Mouse (Mus musculus): Measurements from ENCODE around the gene Ice2.

The Ice2 gene

DNA sequence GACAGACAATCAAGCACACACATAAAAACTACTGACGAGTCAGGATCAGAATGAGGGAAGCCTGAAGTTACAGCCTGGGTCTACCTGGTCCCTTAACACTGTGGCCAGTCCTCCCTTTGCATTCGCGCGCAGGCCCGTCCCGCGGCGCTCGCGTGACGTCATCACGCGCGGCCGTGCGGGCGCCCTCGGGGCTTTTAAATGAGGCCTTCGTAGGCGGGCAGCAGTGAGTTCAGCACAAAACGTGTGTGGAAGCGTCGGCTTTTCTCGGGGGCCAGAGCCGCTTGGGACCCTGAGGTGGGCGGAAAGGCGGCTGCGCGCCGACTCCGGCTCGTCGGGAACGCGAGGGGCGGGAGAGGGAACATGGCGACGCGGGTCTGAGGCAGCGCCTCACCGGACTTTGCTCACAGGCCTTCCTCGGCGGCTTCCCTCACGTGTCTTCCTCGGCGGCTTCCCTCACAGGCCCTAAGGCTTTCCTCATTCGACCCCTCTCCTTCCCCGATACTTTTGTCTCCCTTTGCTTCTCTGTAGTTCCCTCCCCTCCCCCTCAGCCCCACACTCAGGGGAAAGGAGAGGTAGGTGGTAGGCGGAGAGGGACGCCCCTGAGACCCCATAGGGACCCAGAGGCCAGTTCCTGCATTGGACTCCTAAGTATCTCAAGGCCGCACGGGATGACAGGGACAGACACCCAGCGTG is at the start of gene Ice2:
Gene Ice2, plus strand, starts transcription at position 147 of the 693 bp plus-strand sequence.
- peak; percentile 77 for DNase-seq

DNA sequence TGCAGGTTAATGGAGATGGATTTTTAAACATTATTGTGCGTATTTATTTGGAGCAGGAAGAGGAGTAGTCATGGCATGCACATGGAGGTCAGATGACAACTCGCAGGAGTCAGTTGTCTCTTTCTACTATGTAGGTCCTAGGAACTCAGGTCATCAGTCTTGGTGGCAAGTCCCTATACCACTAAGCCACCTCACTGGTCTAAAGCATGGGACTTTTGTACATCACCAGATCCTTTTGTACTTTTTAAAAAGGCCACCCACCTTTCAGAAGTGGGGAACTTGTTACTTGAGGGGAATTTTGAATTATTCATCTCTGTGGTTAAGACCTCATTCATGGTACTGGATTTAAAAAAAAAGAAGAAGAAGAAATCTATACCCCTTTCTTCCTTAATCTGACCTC is 48.2 kb upstream of the Ice2 start:
- no peak for DNase-seq

- DNase-seq: no peak
These were observed 43.5 kb upstream of the Ice2 start for GRCm38 (mm10) chr9:69354228-69354627.

DNA sequence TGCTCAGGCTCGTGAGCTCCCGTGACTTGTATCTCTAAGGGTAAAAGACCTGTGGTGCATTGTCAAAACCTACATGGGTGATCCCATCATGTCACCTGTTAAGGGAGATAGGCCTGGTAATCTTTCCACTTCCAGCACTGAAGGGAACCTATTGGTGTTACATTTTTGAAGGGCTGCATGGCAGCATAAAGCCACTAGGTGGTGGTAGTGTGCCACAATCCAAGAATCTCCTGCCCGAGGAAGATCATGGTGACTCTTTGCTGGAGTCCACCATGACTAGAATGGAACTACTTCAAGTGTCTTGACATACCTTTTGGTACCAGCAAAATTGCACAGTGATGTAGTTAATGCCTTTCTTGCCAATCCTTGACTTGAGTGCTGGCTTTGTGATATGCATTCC is 39.9 kb upstream of the Ice2 start:
- peak; percentile 66 for DNase-seq

GRCm38 (mm10) chr9:69358797-69359196 is 38.9 kb upstream of the Ice2 start:
- DNase-seq: no peak

DNA sequence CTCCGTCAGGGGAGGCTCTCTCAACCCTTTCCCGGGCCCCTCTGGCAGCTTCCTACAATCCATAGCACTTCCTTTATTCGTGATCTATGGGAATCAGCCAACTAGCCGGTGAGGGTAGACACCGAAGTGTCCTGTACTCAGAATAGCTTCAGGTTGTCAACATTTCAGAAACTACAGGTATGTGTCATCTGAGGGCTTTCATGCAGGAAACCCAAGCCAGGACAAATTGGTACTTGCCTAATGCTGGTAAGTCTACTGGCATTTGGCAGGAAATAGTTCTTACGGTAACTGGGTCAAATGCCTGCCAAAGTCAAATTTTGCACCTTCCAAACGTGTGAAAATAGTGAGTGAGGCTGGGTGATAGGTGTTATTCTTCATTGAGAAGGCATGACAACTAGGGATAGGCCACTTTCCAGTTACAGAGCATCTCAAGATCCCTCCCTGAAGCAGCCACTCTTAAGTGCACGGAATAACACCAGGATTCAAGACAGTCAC is 35.7 kb upstream of the Ice2 start:
- no peak for DNase-seq

DNA sequence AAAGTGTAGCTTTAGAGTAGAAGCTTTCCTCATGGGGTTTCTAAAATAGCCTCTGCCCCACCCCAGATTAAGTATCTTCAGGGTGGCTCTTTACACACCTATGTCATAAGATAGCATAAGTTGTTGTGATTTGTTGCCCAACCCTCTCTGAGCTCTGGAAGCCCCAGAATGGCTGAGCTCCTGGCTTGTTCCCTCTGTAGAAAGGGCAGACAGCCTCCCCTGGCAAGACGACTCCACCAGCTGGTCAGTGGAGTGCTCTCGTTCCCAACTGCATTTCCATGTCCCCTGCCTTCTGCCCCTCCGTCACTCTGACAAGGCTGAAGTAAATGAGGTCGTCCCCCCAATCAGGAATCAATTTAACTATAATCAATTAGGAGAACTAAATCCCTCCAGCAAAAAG is 34.9 kb upstream of the Ice2 start:
- no peak for DNase-seq

DNA sequence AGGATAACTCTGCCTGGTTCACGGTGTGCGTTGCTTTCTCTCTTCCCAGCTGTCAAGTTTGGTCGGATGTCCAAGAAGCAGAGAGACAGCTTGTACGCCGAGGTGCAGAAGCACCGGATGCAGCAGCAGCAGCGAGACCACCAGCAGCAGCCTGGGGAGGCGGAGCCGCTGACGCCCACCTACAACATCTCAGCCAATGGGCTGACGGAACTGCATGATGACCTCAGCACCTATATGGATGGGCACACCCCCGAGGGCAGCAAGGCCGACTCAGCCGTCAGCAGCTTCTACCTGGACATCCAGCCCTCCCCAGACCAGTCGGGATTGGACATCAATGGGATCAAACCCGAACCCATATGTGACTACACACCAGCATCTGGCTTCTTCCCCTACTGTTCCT is 33.6 kb upstream of the Ice2 start:
- no peak for DNase-seq

DNA sequence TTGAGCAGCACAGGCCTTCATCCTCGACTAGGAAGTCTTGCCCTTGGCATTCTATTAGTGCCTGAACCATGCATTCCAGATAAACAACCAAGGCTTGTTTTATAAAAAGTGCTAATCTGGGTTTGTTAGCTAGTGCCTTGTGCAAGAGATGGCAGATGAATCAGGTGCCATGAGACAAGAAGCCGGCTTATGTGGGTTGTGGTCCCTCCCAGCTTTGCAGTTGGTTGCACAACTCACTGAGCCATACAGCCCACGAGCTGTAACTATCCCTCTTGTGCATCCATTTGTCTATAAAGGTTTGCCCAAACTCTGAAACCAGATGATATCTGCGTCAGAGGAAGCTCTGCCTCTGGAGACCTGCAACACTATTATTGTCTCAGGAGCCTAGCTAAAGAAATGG is 30.7 kb upstream of the Ice2 start:
- DNase-seq: no peak

DNA sequence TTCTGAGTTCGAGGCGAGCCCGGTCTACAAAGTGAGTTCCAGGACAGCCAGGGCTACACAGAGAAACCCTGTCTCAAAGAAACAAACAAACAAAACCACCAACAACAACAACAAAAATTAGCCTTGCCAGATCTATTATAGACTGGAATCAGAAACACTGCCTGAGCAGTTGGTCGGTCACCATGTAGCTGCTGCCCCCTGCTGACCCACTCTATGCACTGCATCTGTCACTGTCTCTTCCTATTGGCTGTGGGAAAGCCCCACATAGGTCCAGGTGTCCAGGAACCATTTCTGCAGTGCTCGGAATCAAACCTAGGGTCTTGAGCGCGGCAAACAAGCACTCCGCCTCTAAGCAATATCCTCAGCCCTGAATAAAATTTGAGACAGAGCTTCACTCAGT is 29.6 kb upstream of the Ice2 start:
- DNase-seq: peak; percentile 72

- DNase-seq: no peak
These were observed 26.5 kb upstream of the Ice2 start for GRCm38 (mm10) chr9:69371046-69371724.

DNA sequence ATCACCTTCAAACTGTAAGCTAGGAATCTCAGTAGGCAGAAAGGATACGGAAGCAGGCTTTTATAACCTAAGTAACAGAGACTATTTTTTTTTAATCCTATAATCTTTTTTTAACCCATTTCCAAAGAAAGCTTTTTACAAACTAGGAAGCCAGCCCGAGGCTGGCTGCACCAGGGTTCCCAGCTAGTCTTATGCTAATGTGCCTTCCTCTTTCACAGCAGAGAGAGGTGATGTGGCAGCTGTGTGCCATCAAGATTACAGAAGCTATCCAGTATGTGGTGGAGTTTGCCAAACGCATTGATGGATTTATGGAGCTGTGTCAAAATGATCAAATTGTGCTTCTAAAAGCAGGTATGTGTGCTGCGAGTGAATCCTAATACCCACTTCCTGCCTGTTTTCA is 24.8 kb upstream of the Ice2 start:
- no peak for DNase-seq

DNA sequence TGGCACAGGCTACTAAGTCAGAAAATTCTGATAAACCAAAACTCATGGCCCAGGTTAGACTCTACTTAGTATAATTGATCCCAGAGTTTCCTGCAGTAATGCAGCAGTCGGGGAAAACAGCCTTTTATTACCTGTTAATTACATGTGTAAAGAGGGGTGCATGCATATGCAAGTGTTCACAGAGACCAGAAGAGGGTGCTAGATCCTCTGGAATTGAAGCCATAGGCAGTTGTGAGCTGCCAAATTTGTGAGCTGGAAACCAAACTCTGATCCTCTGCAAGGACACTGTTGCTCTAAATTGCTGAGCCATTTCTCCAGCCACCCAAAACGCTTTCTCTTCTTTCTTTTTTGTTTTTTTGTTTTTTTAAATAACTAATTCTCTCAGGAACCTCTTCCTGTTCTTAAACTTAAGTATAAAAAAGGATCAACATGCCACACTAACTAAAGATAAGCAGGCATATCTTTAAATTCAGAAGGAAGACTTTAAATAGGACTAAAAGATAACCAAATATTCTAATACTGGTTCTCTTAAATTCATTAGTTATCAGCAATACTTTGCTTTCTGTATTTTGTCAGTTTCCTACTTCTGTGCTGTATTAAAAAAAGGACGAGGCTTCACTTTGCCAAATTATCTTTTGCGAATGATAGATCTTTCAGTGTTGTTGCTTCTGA is 20.6 kb upstream of the Ice2 start:
- DNase-seq: no peak

- no peak for DNase-seq
These were observed 20.1 kb upstream of the Ice2 start for GRCm38 (mm10) chr9:69377654-69378045.

DNA sequence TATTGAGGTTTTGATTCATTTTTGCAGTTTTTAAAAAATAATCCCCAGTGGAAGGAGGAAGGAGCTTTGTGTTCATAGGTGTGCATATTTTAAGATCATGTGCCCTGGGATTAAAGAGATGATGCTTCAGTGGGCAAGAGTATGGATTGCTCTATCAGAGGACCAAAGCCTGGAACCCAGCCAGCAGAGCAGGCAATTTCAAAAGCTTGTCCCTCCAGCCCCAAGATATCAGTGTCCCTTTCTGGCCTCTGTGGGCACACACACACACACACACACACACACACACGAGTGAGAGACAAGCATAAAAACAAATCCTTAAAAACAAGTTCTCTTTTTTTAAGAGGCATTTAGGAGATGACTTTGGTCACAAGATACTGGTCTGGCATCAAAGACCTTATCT is 17.2 kb upstream of the Ice2 start:
- DNase-seq: no peak

- DNase-seq: no peak
These were observed 16.0 kb upstream of the Ice2 start for GRCm38 (mm10) chr9:69381741-69382140.

DNA sequence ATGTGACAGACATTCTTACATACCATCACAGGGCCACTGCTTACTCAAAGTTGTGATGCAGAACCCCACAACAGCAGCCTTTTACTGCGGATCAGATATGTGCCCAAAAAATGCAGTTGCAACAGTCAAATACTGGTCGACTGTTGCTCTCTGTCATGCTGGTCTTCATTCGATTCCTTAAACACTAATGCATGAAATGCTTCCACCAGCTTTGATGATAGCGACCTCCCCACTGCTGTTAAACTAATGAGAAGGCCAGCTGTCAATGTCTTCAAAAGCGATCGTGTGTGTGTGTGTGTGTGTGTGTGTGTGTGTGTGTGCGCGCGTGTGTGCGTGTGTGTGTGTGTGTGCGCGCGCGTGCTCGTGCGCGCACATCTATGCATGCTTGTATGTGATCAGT is 13.2 kb upstream of the Ice2 start:
- no peak for DNase-seq

DNA sequence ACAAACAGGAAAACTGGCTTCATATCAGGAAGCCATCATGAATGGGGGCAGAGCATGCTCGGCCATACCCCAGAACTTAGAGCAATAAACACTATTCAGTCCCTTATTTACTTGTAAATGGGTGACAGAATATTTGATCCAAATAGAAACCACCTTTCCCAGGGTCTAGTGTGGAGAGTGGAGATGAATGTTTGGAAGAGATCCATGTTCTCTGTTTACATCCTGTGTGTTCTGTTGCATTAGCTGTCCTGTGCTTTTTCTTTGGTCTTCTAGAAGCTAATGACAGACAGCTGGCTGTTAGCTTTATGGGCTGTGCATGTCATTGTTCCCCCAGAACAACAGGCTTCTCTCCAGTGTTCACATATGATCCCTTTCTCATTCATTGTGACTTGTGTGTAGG is 12.8 kb upstream of the Ice2 start:
- DNase-seq: no peak

DNA sequence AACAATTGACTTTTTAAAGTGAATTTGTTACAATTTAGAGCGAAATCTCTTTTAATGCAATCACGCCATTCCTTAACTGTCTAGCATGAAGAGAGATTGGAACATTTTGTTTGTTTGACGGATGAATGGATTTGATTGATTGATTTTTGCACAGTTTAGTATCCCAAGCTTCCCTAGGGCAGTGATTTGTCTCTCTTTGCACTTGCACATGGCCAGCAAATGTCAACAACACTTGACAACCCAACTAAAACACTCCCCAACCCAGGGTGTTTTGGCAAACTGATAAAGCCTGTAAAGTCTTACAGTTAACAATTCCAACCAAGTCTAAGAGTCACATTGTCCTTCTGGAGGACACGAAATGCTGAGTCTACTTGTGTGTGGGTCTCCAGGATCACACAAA is 10.4 kb upstream of the Ice2 start:
- no peak for DNase-seq

GRCm38 (mm10) chr9:69390631-69391030 is 7.1 kb upstream of the Ice2 start:
- no peak for DNase-seq

DNA sequence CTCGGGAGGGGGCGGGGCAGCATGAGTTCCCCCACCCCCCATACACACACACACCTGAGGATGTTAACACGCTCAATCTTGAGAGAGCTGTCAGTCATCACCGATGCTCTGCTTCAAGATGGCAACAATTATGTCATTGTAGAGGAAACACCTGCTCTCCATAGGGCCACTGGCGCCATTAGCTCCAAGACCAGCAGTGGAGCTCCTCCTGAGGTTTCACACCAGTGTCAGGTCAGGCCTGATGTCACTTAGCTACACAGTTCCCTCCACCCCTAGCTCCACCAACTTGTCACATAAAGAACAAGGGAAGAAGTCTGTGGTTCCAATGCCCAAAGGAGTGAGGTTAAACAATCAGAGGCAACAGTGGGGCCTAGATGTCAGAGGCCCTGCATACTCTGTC is 3.5 kb upstream of the Ice2 start:
- DNase-seq: no peak

- no peak for DNase-seq
These were observed 310 bp upstream of the Ice2 start for GRCm38 (mm10) chr9:69397432-69397759.

GRCm38 (mm10) chr9:69398453-69398850 is 746 bp downstream of the Ice2 start:
- DNase-seq: no peak

DNA sequence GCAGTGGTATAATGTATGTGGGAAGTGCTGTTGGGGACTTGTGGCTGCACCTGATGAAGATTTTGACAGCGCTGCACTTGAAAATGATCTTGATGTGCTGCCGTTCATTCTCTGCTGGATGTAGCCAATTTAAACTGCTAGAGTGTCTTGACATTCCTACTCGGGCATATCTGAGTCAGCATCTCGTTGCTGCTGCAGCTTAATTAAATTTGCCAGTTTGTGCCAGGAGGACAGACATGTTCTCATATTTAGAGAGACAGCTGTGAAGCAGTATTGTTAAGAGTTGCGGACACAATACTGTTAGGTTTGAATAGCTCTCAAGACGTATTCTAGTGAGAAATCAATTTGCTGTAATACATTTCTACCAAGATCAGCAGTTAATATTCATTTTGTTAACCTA is 7.0 kb downstream of the Ice2 start:
- DNase-seq: no peak
